Mouse (Mus musculus) neutrophil, adult 83 days (primary cell): ENCODE results near the gene Vmn1r178. TPM values are rescaled to one million over a fixed set of nuclear protein-coding genes. Genes with fewer than 3 reads are reported as not detected.

Source experiments
- total RNA-seq, 2 experiments: library from RNA; stranded (reverse); gene quantifications; one replicate each; pipeline ENCODE4 v1.2.4; 2023

The Vmn1r178 gene
- total RNA-seq, result not detected

DNA sequence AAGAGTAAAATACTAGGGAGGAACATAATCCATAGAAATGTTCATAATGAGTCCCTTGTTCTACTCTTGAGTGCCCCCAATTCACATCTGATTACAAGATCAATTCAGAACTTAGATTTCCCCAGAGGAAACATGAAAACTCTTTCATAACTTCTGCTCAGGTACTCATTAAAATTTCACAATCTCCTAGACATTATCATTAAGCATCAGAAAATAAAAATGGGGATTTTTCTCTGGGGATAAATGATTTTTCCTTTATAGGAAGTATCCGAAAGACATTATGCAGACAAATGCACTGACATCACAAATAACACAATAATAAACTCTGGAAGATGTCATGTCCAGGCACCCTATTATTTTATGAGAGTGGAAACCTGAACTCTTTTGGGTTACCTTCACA lies at the start of gene Vmn1r178:
Gene Vmn1r178 (plus strand): TSS at position 301 of the 400 bp plus-strand sequence.

DNA sequence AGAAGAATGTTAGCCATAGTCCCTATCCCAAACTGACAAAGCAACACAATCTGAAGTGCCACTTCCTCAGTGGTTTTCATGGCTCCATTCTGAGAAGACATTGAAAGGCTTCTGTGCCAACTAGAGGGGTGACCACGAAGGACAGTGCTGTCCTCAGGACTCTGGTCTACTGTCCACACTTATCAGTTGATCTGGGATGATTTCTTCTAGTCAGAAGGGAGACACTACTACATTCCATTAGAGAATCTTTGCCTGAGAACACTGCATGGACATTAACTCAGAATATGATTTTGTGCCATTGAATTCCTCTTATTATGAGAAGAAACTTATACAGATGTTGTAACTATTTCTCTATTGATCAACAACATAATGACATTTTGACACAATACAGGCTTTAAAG lies 25.5 kb upstream of the Vmn1r178 start, which contains the start of gene Vmn1r177:
Gene Vmn1r177 (minus strand): TSS at position 101 of the 400 bp plus-strand sequence.

DNA sequence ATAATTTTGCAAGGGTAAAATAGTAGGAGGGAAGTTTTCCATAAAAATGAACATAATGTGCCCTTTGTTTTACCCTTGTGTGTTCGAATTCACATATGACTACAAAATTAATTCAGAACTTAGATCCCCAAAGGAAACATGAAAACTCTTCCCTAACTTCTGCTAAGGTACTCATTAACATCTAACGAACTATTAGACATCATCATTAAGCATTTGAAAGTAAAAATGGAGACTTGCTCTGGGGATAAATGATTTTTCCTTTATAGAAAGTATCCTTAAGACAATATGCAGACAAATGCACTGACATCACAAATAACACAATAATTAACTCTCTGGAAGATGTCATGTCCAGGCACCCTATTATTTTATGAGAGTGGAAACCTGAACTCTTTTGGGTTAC lies 34.9 kb downstream of the Vmn1r178 start, which contains the start of gene Vmn1r179:
Gene Vmn1r179 (plus strand): TSS at position 301 of the 400 bp plus-strand sequence.

Other genes with a start within 250 kb of the Vmn1r178 start
- not detected for gene Vmn1r172, start 233.7 kb upstream of the Vmn1r178 start, total RNA-seq
- gene Vmn1r173, start 191.3 kb upstream of the Vmn1r178 start, total RNA-seq, result not detected
- gene Vmn1r174, start 139.7 kb upstream of the Vmn1r178 start, total RNA-seq, result not detected
- not detected for gene Vmn1r175, start 81.4 kb upstream of the Vmn1r178 start, total RNA-seq
- not detected for gene Vmn1r176, start 54.6 kb upstream of the Vmn1r178 start, total RNA-seq
- gene Vmn1r177, start 25.6 kb upstream of the Vmn1r178 start, total RNA-seq, result not detected
- not detected for gene Vmn1r179, start 35.0 kb downstream of the Vmn1r178 start, total RNA-seq
- not detected for gene Vmn1r180, start 58.6 kb downstream of the Vmn1r178 start, total RNA-seq
- gene Vmn1r181, start 82.6 kb downstream of the Vmn1r178 start, total RNA-seq, result not detected
- gene V1rd19, start 109.7 kb downstream of the Vmn1r178 start, total RNA-seq, result not detected
- gene Vmn1r183, start 161.2 kb downstream of the Vmn1r178 start, total RNA-seq, result not detected
- gene Zfp180, start 189.9 kb downstream of the Vmn1r178 start, total RNA-seq, result 10 to 100 TPM; 13.4 to 13.8 TPM
- gene Zfp112, start 220.3 kb downstream of the Vmn1r178 start, total RNA-seq, result under 1 TPM; 0.60 to 0.70 TPM
- 1 to 10 TPM; 3.1 to 4.5 TPM for gene Zfp235, start 242.2 kb downstream of the Vmn1r178 start, total RNA-seq